Mouse (Mus musculus) inflammation-experienced regulatory T-cells (primary cell): Measurements from ENCODE around the gene Lrrc3. TPM values are rescaled to one million over a fixed set of nuclear protein-coding genes. Genes with fewer than 3 reads are reported as not detected.

Experiments used
- polyA plus RNA-seq, 2 experiments: library from polyadenylated mRNA; unstranded; fragments of 100-300 nt; shearing (Covaris generic); gene quantifications; one replicate each; pipeline ENCODE4 v1.2.1; 2017

The Lrrc3 gene
- polyA plus RNA-seq = 1 to 10 TPM in 1 of 2 experiments, under 1 TPM in 1; 0.13 to 2.1 TPM

GRCm38 (mm10) chr10:77902211-77902893 lies at the start of gene Lrrc3:
Lrrc3 (minus strand) TSS chr10:77902536.

GRCm38 (mm10) chr10:77861675-77862074 lies 40.7 kb downstream of the Lrrc3 start, which contains the start of gene Gm3285:
Gm3285 (plus strand) TSS chr10:77861975.

GRCm38 (mm10) chr10:77852559-77852958 lies 49.8 kb downstream of the Lrrc3 start, which contains the start of gene Gm10318:
Gm10318 (plus strand) TSS chr10:77852859.

Other genes starting within 250 kb of the Lrrc3 start
- gene Tspear, start 216.0 kb downstream of the Lrrc3 start, polyA plus RNA-seq = 1 to 10 TPM in 1 of 2 experiments, under 1 TPM in 1; 0.58 to 1.0 TPM
- gene Gm19402, start 211.8 kb downstream of the Lrrc3 start, polyA plus RNA-seq = 1 to 10 TPM in 1 of 2 experiments, not detected in 1; 1.2 TPM
- gene Gm9508, start 205.3 kb downstream of the Lrrc3 start, polyA plus RNA-seq = under 1 TPM; 0.53 to 0.62 TPM
- gene Gm10272, start 195.9 kb downstream of the Lrrc3 start, polyA plus RNA-seq = not detected
- not detected for gene Gm10024, start 191.1 kb downstream of the Lrrc3 start, polyA plus RNA-seq
- not detected for gene Gm10142, start 186.7 kb downstream of the Lrrc3 start, polyA plus RNA-seq
- not detected for gene Krtap12-1, start 181.9 kb downstream of the Lrrc3 start, polyA plus RNA-seq
- gene Gm10100, start 176.1 kb downstream of the Lrrc3 start, polyA plus RNA-seq = not detected
- not detected for gene Gm18596, start 159.9 kb downstream of the Lrrc3 start, polyA plus RNA-seq
- gene Gm9736, start 151.2 kb downstream of the Lrrc3 start, polyA plus RNA-seq = under 1 TPM in 1 of 2 experiments, not detected in 1; 0.81 TPM
- gene Gm3233, start 142.9 kb downstream of the Lrrc3 start, polyA plus RNA-seq = not detected
- not detected for gene Gm3238, start 131.2 kb downstream of the Lrrc3 start, polyA plus RNA-seq
- not detected for gene Gm7138, start 125.6 kb downstream of the Lrrc3 start, polyA plus RNA-seq
- not detected for gene Gm3250, start 120.0 kb downstream of the Lrrc3 start, polyA plus RNA-seq
- gene Gm7137, start 114.3 kb downstream of the Lrrc3 start, polyA plus RNA-seq = 1 to 10 TPM in 1 of 2 experiments, not detected in 1; 1.3 TPM
- not detected for gene Gm9639, start 107.5 kb downstream of the Lrrc3 start, polyA plus RNA-seq
- not detected for gene Gm19668, start 103.4 kb downstream of the Lrrc3 start, polyA plus RNA-seq
- gene Gm9507, start 90.7 kb downstream of the Lrrc3 start, polyA plus RNA-seq = not detected
- gene Gm2696, start 87.9 kb downstream of the Lrrc3 start, polyA plus RNA-seq = not detected
- gene Krtap10-4, start 75.4 kb downstream of the Lrrc3 start, polyA plus RNA-seq = not detected
- gene Krtap10-10, start 66.6 kb downstream of the Lrrc3 start, polyA plus RNA-seq = under 1 TPM in 1 of 2 experiments, not detected in 1; 0.33 TPM
- gene Gm36176, start 55.7 kb downstream of the Lrrc3 start, polyA plus RNA-seq = not detected
- gene Gm10318, start 49.7 kb downstream of the Lrrc3 start, polyA plus RNA-seq = not detected
- not detected for gene Gm3285, start 40.6 kb downstream of the Lrrc3 start, polyA plus RNA-seq
- gene Trpm2, start 68.0 kb upstream of the Lrrc3 start, polyA plus RNA-seq = 1 to 10 TPM; 1.0 to 1.3 TPM
- gene 1810043G02Rik, start 76.0 kb upstream of the Lrrc3 start, polyA plus RNA-seq = 10 to 100 TPM in 1 of 2 experiments, 1 to 10 TPM in 1; 7.9 to 10.6 TPM
- 10 to 100 TPM; 62.7 to 87.7 TPM for gene Pfkl, start 107.5 kb upstream of the Lrrc3 start, polyA plus RNA-seq
- gene Dnmt3l, start 139.4 kb upstream of the Lrrc3 start, polyA plus RNA-seq = 1 to 10 TPM in 1 of 2 experiments, under 1 TPM in 1; 0.37 to 1.2 TPM
- gene Aire, start 141.1 kb upstream of the Lrrc3 start, polyA plus RNA-seq = 1 to 10 TPM in 1 of 2 experiments, not detected in 1; 1.2 TPM
- 10 to 100 TPM in 1 of 2 experiments, 1 to 10 TPM in 1; 9.1 to 14.1 TPM for gene Icosl, start 166.8 kb upstream of the Lrrc3 start, polyA plus RNA-seq